Mouse (Mus musculus) kidney, postnatal 0 days (tissue): ENCODE results near the gene Pde5a. TPM values are rescaled to one million over a fixed set of nuclear protein-coding genes. Genes with fewer than 3 reads are reported as not detected.

Experiments
- ATAC-seq: fragments of 200-750 bp; cut with Nextera tagmentation; replicated peaks from 2 replicates; pipeline ENCODE4 v1.8.0; 2017; ENCODE audit warnings: low read depth, moderate number of reproducible peaks, moderate TSS enrichment, moderate library complexity; ENCODE audit not compliant: low FRiP score
- DNase-seq: peaks from one replicate; pipeline ENCODE4 v3.0.0-alpha.2; 2016; ENCODE audit warnings: low spot score
- H3K27ac ChIP-seq: fragments of 300-500 bp; sonication (generic); 2 replicates; pipeline ENCODE4 v1.5.1; 2014; ENCODE audit warnings: mild to moderate bottlenecking
- H3K27me3 ChIP-seq: fragments of 300-500 bp; sonication (generic); 2 replicates; pipeline ENCODE4 v1.6.1; 2014; ENCODE audit warnings: low read length, mixed read lengths; ENCODE audit not compliant: insufficient read depth
- H3K36me3 ChIP-seq: fragments of 300-500 bp; sonication (generic); 2 replicates; pipeline ENCODE4 v1.6.1; 2014; ENCODE audit warnings: low read length, mixed read lengths; ENCODE audit not compliant: insufficient read depth
- H3K4me1 ChIP-seq: fragments of 300-500 bp; sonication (generic); replicated peaks from 2 replicates; pipeline ENCODE4 v1.6.1; 2014; ENCODE audit warnings: antibody characterized with exemption, low read length, mixed read lengths; ENCODE audit not compliant: insufficient read depth
- H3K4me2 ChIP-seq: fragments of 300-500 bp; sonication (generic); 2 replicates; pipeline ENCODE4 v1.6.1; 2014; ENCODE audit warnings: mild to moderate bottlenecking, low read length, moderate library complexity, mixed read lengths
- H3K4me3 ChIP-seq: fragments of 300-500 bp; sonication (generic); replicated peaks from 2 replicates; pipeline ENCODE4 v1.5.1; 2014; ENCODE audit warnings: low read depth, low read length
- H3K9ac ChIP-seq: fragments of 300-500 bp; sonication (generic); 2 replicates; pipeline ENCODE4 v1.6.1; 2014; ENCODE audit warnings: low read depth, low read length
- H3K9me3 ChIP-seq: fragments of 300-500 bp; sonication (generic); replicated peaks from 2 replicates; pipeline ENCODE4 v1.6.1; 2016; ENCODE audit warnings: low read length, inconsistent platforms, mixed read lengths
- CTCF ChIP-seq: IDR thresholded peaks from 2 replicates; pipeline ENCODE4 v1.5.1; 2016; ENCODE audit warnings: antibody characterized with exemption, low read depth, mild to moderate bottlenecking, moderate library complexity
- WGBS: fragments of 180-500 bp; shearing (Covaris S2); extraction: QIAGEN DNeasy Blood & Tissue Kit; methylation state at CpG from one replicate; pipeline ENCODE4 v1.1.7; 2014; 5-methylcytosine and 5-hydroxymethylcytosine counted together
- polyA plus RNA-seq: library from polyadenylated mRNA; unstranded; fragments of >200 nt; fragmentation: Nextera tagmentation; extraction: Ambion mirVana; gene quantifications from 2 replicates; pipeline ENCODE4 v1.2.1, GENCODE M21; 2015

Gene Pde5a
- polyA plus RNA-seq, 1 experiment from 2014 or later, result 3.7 TPM

- WGBS, result 58% methylated on average over 6 of the region's 6 CpGs
- H3K27me3 ChIP-seq, result no peaks in the 10 kb centered on the region
- no peak overlapping the region for H3K9ac ChIP-seq
- no peak overlapping the region for H3K27ac ChIP-seq
- H3K9me3 ChIP-seq, result no peaks in the 10 kb centered on the region
- no peak overlapping the region for H3K4me3 ChIP-seq
- no peak overlapping the region for H3K4me2 ChIP-seq
- no peak for ATAC-seq
- TF ChIP-seq CTCF, result no peak
- H3K36me3 ChIP-seq, result no peaks in the 10 kb centered on the region
- H3K4me1 ChIP-seq, result no peaks in the 10 kb centered on the region
- DNase-seq, result no peak
These were observed 169.5 kb downstream of the Pde5a start for GRCm38 (mm10) chr3:122898254-122898653.

- WGBS, result 44% methylated on average over 12 of the region's 12 CpGs
- Histone ChIP-seq H3K4me3 (no peak overlapping the region), H3K9me3 (no peaks in the 10 kb centered on the region), H3K36me3 (no peaks in the 10 kb centered on the region), H3K4me1 (no peaks in the 10 kb centered on the region), H3K4me2 (no peak overlapping the region), H3K9ac (no peak overlapping the region), H3K27me3 (no peaks in the 10 kb centered on the region), H3K27ac (no peak overlapping the region)
- peak; percentile 92 for TF ChIP-seq CTCF
- DNase-seq, result peak; percentile 87
- ATAC-seq, result no peak
These were observed 175.1 kb downstream of the Pde5a start for GRCm38 (mm10) chr3:122903746-122904433.

- Histone ChIP-seq H3K4me3 (no peak overlapping the region), H3K9me3 (no peaks in the 10 kb centered on the region), H3K9ac (no peak overlapping the region), H3K36me3 (no peaks in the 10 kb centered on the region), H3K27me3 (no peaks in the 10 kb centered on the region), H3K4me2 (no peak overlapping the region), H3K4me1 (no peaks in the 10 kb centered on the region), H3K27ac (no peak overlapping the region)
- ATAC-seq (no peak), DNase-seq (no peak)
- WGBS, result 91% methylated on average over 2 of the region's 2 CpGs
- TF ChIP-seq CTCF, result no peak
These were observed 179.1 kb downstream of the Pde5a start for GRCm38 (mm10) chr3:122907841-122908240.

Other genes starting within 250 kb of the Pde5a start
- gene Fnbp1l, start 109.2 kb upstream of the Pde5a start, polyA plus RNA-seq, result 35.5 and 39.9 TPM in 2 replicates
- gene Fabp2, start 166.1 kb downstream of the Pde5a start, polyA plus RNA-seq, result 0.47 and 0.83 TPM in 2 replicates
- gene Gm10959, start 190.4 kb downstream of the Pde5a start, polyA plus RNA-seq, result not detected in 2 replicates
- 127 and 140 TPM in 2 replicates for gene 1810037I17Rik, start 195.3 kb downstream of the Pde5a start, polyA plus RNA-seq